16 mouse cellular contexts compared by ENCODE assay signal in genomic region chr16:29881497-29881896, GRCm38 (mm10).
A peak's percentile ranks its signal among the peaks of the same experiment; 100 is the strongest.
DNase-seq lines count a peak whose midpoint lies in the region; ATAC-seq and TF ChIP-seq lines count a peak whose summit lies in the region.
"Had no signal": no experiment of that assay in that cellular context is flagged by ENCODE, and none has a peak within 500 bp of the region (broad histone marks: within the 10 kb centered on the region; RNA-seq: fewer than 3 reads in every experiment).

No protein-coding gene starts in this region.

- intact Hi-C loops in heart, postnatal 10 days (cut with DNase I) = loop anchor here (5.0 kb wide), 2 partner anchors 149 to 181 kb away; partner anchors contain the start of gene Hes1

- peaks cover 9% of the 10 kb centered on the region; the same call in 1 of the 2 replicates for H3K27me3 ChIP-seq in heart, embryonic 10.5 days (ENCODE audit: insufficient read depth, poor library complexity, severe bottlenecking)
- H3K27me3 ChIP-seq in heart, embryonic 12.5 days (replicated peaks) = 0 out of 2 replicates have a peak, but pooled peaks cover 2% of the 10 kb centered on the region
- no peaks in the 10 kb centered on the region for H3K27me3 ChIP-seq in stomach, embryonic 16.5 days (ENCODE audit: control insufficient read depth, insufficient read depth, low read length)
- H3K27me3 ChIP-seq in stomach, postnatal 0 days (ENCODE audit: control insufficient read depth, insufficient read depth, low read length) = no peaks in the 10 kb centered on the region
- no peaks in the 10 kb centered on the region for H3K27me3 ChIP-seq in intestine, embryonic 16.5 days (replicated peaks; ENCODE audit: control insufficient read depth, insufficient read depth, low read length)

- no peaks in the 10 kb centered on the region for H3K36me3 ChIP-seq in heart, embryonic 10.5 days
- no peaks in the 10 kb centered on the region for H3K36me3 ChIP-seq in heart, embryonic 12.5 days
- H3K36me3 ChIP-seq in stomach, embryonic 16.5 days (ENCODE audit: control insufficient read depth, insufficient read depth, low read length) = no peaks in the 10 kb centered on the region
- no peaks in the 10 kb centered on the region for H3K36me3 ChIP-seq in stomach, postnatal 0 days (ENCODE audit: control insufficient read depth, insufficient read depth, low read length)
- no peaks in the 10 kb centered on the region for H3K36me3 ChIP-seq in intestine, embryonic 16.5 days (ENCODE audit: control insufficient read depth, insufficient read depth, low read length)
- H3K36me3 ChIP-seq: G1E; liver, embryonic 12.5 days; midbrain, embryonic 13.5 days had no signal

- H3K9ac ChIP-seq in heart, embryonic 12.5 days = no peak overlapping the region
- H3K9ac ChIP-seq in stomach, embryonic 16.5 days (ENCODE audit: low read length) = no peak overlapping the region
- no peak overlapping the region for H3K9ac ChIP-seq in stomach, postnatal 0 days (ENCODE audit: low read length)
- H3K9ac ChIP-seq in intestine, embryonic 16.5 days (ENCODE audit: low read depth, low read length) = no peak overlapping the region
- H3K9ac ChIP-seq: liver, embryonic 12.5 days; midbrain, embryonic 13.5 days had no signal

- ATAC-seq in heart, embryonic 12.5 days (ENCODE audit: insufficient number of reproducible peaks, low FRiP score) = no peak
- no peak for ATAC-seq in stomach, embryonic 16.5 days (ENCODE audit: insufficient read depth, low FRiP score)
- no peak for ATAC-seq in stomach, postnatal 0 days (ENCODE audit: low FRiP score, low TSS enrichment)
- no peak for ATAC-seq in intestine, embryonic 16.5 days
- ATAC-seq: inflammation-experienced regulatory T-cells, adult 6 months; liver, embryonic 12.5 days; midbrain, embryonic 13.5 days had no signal

- TF ChIP-seq CTCF in stomach, postnatal 0 days (IDR thresholded peaks at IDR 0.05; ENCODE audit: low read depth) = no peak

- H3K27ac ChIP-seq in heart, embryonic 10.5 days = peak overlapping the region; percentile 74
- no peak overlapping the region for H3K27ac ChIP-seq in heart, embryonic 12.5 days (ENCODE audit: poor library complexity, severe bottlenecking)
- peak overlapping the region; percentile 38; the same call in 1 of the 2 replicates for H3K27ac ChIP-seq in stomach, embryonic 16.5 days (ENCODE audit: low read length)
- no peak overlapping the region for H3K27ac ChIP-seq in stomach, postnatal 0 days (replicated peaks)
- no peak overlapping the region for H3K27ac ChIP-seq in intestine, embryonic 16.5 days (ENCODE audit: low read length)
- H3K27ac ChIP-seq: liver, embryonic 12.5 days; midbrain, embryonic 13.5 days had no signal

- DNase-seq in heart, embryonic 10.5 days (ENCODE audit: low spot score) = no peak
- no peak for DNase-seq in stomach, postnatal 0 days (ENCODE audit: low spot score)
- peak; percentile 45 to 53 for DNase-seq in heart, postnatal 10 days
- no peak for DNase-seq in urinary bladder, adult 2 months (ENCODE audit: low spot score)
- DNase-seq in adrenal gland, adult 2 months = no peak
- DNase-seq: adrenal gland, postnatal 25 days; cerebellum, adult 18-20 months; spleen, adult 18-20 months; thymus, adult 2 months had no signal

- no peaks in the 10 kb centered on the region for H3K9me3 ChIP-seq in heart, embryonic 10.5 days
- no peaks in the 10 kb centered on the region for H3K9me3 ChIP-seq in heart, embryonic 12.5 days (replicated peaks)
- no peaks in the 10 kb centered on the region for H3K9me3 ChIP-seq in stomach, embryonic 16.5 days (replicated peaks; ENCODE audit: control insufficient read depth, low read length)
- H3K9me3 ChIP-seq in stomach, postnatal 0 days (ENCODE audit: control insufficient read depth, low read length) = no peaks in the 10 kb centered on the region
- H3K9me3 ChIP-seq in intestine, embryonic 16.5 days (ENCODE audit: control insufficient read depth, low read length) = no peaks in the 10 kb centered on the region
- H3K9me3 ChIP-seq: G1E; liver, embryonic 12.5 days; midbrain, embryonic 13.5 days had no signal

- TF ChIP-seq EP300 in stomach, postnatal 0 days (optimal IDR thresholded peaks at IDR 0.05) = no peak

- peaks cover 60% of the 10 kb centered on the region for H3K4me1 ChIP-seq in heart, embryonic 10.5 days
- H3K4me1 ChIP-seq in heart, embryonic 12.5 days (replicated peaks) = peaks cover 49% of the 10 kb centered on the region
- H3K4me1 ChIP-seq in stomach, embryonic 16.5 days (ENCODE audit: control insufficient read depth, insufficient read depth, low read length) = peaks cover 32% of the 10 kb centered on the region
- H3K4me1 ChIP-seq in stomach, postnatal 0 days (replicated peaks; ENCODE audit: control insufficient read depth, insufficient read depth) = peaks cover 7% of the 10 kb centered on the region
- H3K4me1 ChIP-seq in intestine, embryonic 16.5 days (ENCODE audit: control insufficient read depth, insufficient read depth, low read length) = peaks cover 14% of the 10 kb centered on the region

- no peak overlapping the region for H3K4me3 ChIP-seq in heart, embryonic 10.5 days
- no peak overlapping the region for H3K4me3 ChIP-seq in heart, embryonic 12.5 days
- no peak overlapping the region for H3K4me3 ChIP-seq in stomach, embryonic 16.5 days (replicated peaks; ENCODE audit: low read length)
- H3K4me3 ChIP-seq in stomach, postnatal 0 days (ENCODE audit: low read depth, low read length) = no peak overlapping the region
- no peak overlapping the region for H3K4me3 ChIP-seq in intestine, embryonic 16.5 days (ENCODE audit: low read length)
- H3K4me3 ChIP-seq: liver, embryonic 12.5 days; midbrain, embryonic 13.5 days had no signal

- 32% methylated on average over 12 of the region's 12 CpGs for WGBS in heart, embryonic 10.5 days
- WGBS in heart, embryonic 12.5 days = 34% methylated on average over 12 of the region's 12 CpGs
- 39% methylated on average over 12 of the region's 12 CpGs for WGBS in stomach, embryonic 16.5 days
- 41% methylated on average over 12 of the region's 12 CpGs for WGBS in stomach, postnatal 0 days
- whole genome bisulfite sequencing in intestine, embryonic 16.5 days = 58% methylated on average over 12 of the region's 12 CpGs

- H3K4me2 ChIP-seq in heart, embryonic 12.5 days = no peak overlapping the region
- H3K4me2 ChIP-seq in stomach, embryonic 16.5 days (ENCODE audit: low read depth, low read length) = no peak overlapping the region
- no peak overlapping the region for H3K4me2 ChIP-seq in stomach, postnatal 0 days (replicated peaks; ENCODE audit: low read depth)
- no peak overlapping the region for H3K4me2 ChIP-seq in intestine, embryonic 16.5 days (ENCODE audit: low read depth, low read length)
- H3K4me2 ChIP-seq: liver, embryonic 12.5 days; midbrain, embryonic 13.5 days had no signal

Comparison
In these comparisons a context has a peak if more than half of its experiments do, and no peak if none do; other contexts are left out.
1. DNase-seq: peak in heart, postnatal 10 days (2 of 2); none in heart, embryonic 10.5 days (single experiment), stomach, postnatal 0 days (single experiment), urinary bladder, adult 2 months (single experiment) and adrenal gland, adult 2 months (single experiment).
2. H3K27ac ChIP-seq: peak in heart, embryonic 10.5 days (single experiment) and stomach, embryonic 16.5 days (single experiment); none in heart, embryonic 12.5 days (single experiment), stomach, postnatal 0 days (single experiment) and intestine, embryonic 16.5 days (single experiment).